Mouse (Mus musculus): ENCODE measurements around the gene Dtx2.

GRCm38 (mm10) chr5:135975893-135976668 is 18.5 kb upstream of the Dtx2 start:
- TF ChIP-seq ELF1 (IDR thresholded peaks at IDR 0.05; ENCODE audit: low read depth, low read length) = no peak
- no peak for TF ChIP-seq CTCF (conservative IDR thresholded peaks at IDR 0.05 in 1 of 2, IDR thresholded peaks at IDR 0.05 in 1 of 2; ENCODE audit: low read depth in 2 of 2, low read length in 2 of 2)
- TF ChIP-seq BHLHE40 (IDR thresholded peaks at IDR 0.05; ENCODE audit: low read depth, low read length) = no peak
- no peak for TF ChIP-seq HCFC1 (IDR thresholded peaks at IDR 0.05; ENCODE audit: low read depth, low read length)
- TF ChIP-seq RCOR1 (conservative IDR thresholded peaks at IDR 0.05; ENCODE audit: low read depth, low read length) = no peak

Data from CH12.LX (cell line).